Mouse (Mus musculus) intestine, embryonic 15.5 days (tissue): ENCODE data around the gene Gxylt2. TPM values are rescaled to one million over a fixed set of nuclear protein-coding genes. Genes with fewer than 3 reads are reported as not detected.

Source experiments
- ATAC-seq: fragments of 200-750 bp; cut with Nextera tagmentation; 2 replicates; pipeline ENCODE4 v1.8.0; 2017; ENCODE audit warnings: moderate TSS enrichment, moderate library complexity
- H3K27ac ChIP-seq: fragments of 300-500 bp; sonication (generic); 2 replicates; pipeline ENCODE4 v1.5.1; 2015; ENCODE audit warnings: mild to moderate bottlenecking, inconsistent platforms
- H3K27me3 ChIP-seq: fragments of 300-500 bp; sonication (generic); replicated peaks from 2 replicates; pipeline ENCODE4 v1.6.1; 2015; ENCODE audit warnings: inconsistent platforms
- H3K36me3 ChIP-seq: fragments of 300-500 bp; sonication (generic); 2 replicates; pipeline ENCODE4 v1.6.1; 2015; ENCODE audit warnings: inconsistent platforms
- H3K4me1 ChIP-seq: fragments of 300-500 bp; sonication (generic); replicated peaks from 2 replicates; pipeline ENCODE4 v1.6.1; 2015; ENCODE audit warnings: inconsistent platforms
- H3K4me2 ChIP-seq: fragments of 300-500 bp; sonication (generic); replicated peaks from 2 replicates; pipeline ENCODE4 v1.6.1; 2015; ENCODE audit warnings: mild to moderate bottlenecking, inconsistent platforms
- H3K4me3 ChIP-seq: fragments of 300-500 bp; sonication (generic); replicated peaks from 2 replicates; pipeline ENCODE4 v1.5.1; 2015; ENCODE audit warnings: inconsistent platforms
- H3K9ac ChIP-seq: fragments of 300-500 bp; sonication (generic); 2 replicates; pipeline ENCODE4 v1.6.1; 2015; ENCODE audit warnings: inconsistent platforms
- H3K9me3 ChIP-seq: fragments of 300-500 bp; sonication (generic); 2 replicates; pipeline ENCODE4 v1.6.1; 2016; ENCODE audit warnings: inconsistent platforms
- WGBS: fragments of 180-500 bp; shearing (Covaris S2); methylation state at CpG from one replicate; pipeline ENCODE4 v1.1.7; 2015; 5-methylcytosine and 5-hydroxymethylcytosine counted together
- polyA plus RNA-seq: library from polyadenylated mRNA; unstranded; fragments of >200 nt; fragmentation: Nextera tagmentation; extraction: Ambion mirVana; gene quantifications from 2 replicates; pipeline ENCODE4 v1.2.1, GENCODE M21; 2015

The Gxylt2 gene
- polyA plus RNA-seq, 1 experiment from 2014 or later, result 0.87 TPM

DNA sequence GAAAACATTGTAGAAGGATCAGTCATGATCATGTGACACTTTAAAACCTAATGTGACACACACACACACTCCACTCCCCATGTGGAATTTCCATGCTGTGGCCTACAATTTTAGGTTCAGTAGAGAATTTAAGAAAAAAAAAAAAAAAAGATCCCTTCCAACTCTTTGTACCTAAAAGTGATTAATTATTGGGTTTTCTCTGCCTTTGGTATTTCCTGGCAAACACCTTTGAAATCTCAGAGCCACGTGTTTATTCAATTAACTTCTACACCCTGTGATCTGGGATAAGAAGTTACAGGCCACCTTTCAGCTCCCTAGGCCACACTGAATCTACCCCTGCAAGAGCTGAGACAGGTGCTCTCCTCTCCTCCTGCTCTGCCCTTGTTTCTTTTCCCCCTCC, 103.2 kb downstream of the Gxylt2 start:
- ATAC-seq, result no peak
- no peaks in the 10 kb centered on the region for H3K9me3 ChIP-seq
- 40% methylated on average over 1 of the region's 1 CpGs for WGBS
- no peak overlapping the region for H3K27ac ChIP-seq
- H3K27me3 ChIP-seq, result no peaks in the 10 kb centered on the region
- H3K36me3 ChIP-seq, result no peaks in the 10 kb centered on the region
- no peak overlapping the region for H3K4me3 ChIP-seq
- H3K4me1 ChIP-seq, result no peaks in the 10 kb centered on the region
- H3K9ac ChIP-seq, result no peak overlapping the region
- no peak overlapping the region for H3K4me2 ChIP-seq

DNA sequence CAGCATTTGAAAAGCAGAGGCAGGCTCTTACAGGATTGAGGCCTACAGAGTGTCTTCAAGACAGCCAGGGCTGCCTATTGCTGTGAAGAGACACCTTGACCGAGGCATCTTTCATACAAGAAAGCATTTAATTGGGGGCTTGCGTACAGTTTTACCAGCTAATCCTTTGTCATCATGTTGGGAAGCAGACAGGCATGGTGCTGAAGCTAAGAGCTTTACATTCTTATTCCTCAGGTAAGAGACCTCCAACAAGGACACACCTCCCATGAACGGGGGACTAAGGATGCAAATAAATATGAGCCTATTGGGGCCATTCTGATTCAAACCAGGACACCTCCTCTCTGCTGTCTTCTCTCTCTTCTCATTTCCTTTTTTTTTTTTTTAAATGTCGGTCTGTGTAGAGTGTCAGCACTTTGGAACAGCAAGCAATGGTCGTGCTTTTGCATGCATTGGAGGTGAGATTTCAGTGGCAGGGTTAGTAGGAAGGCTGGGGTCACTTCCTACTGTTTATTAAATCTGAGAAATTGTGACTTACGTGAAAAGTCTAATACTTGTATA, 103.8 kb downstream of the Gxylt2 start:
- WGBS, result 81% methylated on average over 6 of the region's 6 CpGs
- H3K36me3 ChIP-seq, result no peaks in the 10 kb centered on the region
- H3K9ac ChIP-seq, result no peak overlapping the region
- H3K4me1 ChIP-seq, result no peaks in the 10 kb centered on the region
- no peak overlapping the region for H3K4me2 ChIP-seq
- H3K27ac ChIP-seq, result no peak overlapping the region
- no peaks in the 10 kb centered on the region for H3K27me3 ChIP-seq
- H3K9me3 ChIP-seq, result no peaks in the 10 kb centered on the region
- no peak for ATAC-seq
- H3K4me3 ChIP-seq, result no peak overlapping the region

DNA sequence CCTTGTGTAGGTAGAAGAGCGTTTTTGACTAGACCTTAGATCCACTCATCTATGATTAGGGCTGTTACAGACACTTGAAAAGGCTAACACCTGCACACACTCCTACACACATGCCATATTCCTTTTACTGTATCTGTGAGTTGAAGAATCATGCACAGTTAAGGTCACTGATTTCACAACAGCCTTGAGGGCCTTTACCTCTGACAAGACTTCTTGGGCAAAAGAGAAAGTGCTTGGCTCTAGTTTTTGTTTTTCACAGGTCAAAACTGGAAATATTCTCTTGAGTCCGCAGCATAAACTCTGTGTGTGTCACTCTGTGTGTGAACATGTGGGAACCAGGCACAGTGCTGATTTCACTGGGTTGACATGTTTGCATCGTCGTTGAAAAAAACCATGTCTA, 105.6 kb downstream of the Gxylt2 start:
- no peak overlapping the region for H3K9ac ChIP-seq
- ATAC-seq, result no peak
- H3K9me3 ChIP-seq, result no peaks in the 10 kb centered on the region
- no peak overlapping the region for H3K4me2 ChIP-seq
- H3K4me3 ChIP-seq, result no peak overlapping the region
- 84% methylated on average over 4 of the region's 4 CpGs for WGBS
- no peaks in the 10 kb centered on the region for H3K36me3 ChIP-seq
- H3K27me3 ChIP-seq, result no peaks in the 10 kb centered on the region
- no peak overlapping the region for H3K27ac ChIP-seq
- H3K4me1 ChIP-seq, result no peaks in the 10 kb centered on the region

DNA sequence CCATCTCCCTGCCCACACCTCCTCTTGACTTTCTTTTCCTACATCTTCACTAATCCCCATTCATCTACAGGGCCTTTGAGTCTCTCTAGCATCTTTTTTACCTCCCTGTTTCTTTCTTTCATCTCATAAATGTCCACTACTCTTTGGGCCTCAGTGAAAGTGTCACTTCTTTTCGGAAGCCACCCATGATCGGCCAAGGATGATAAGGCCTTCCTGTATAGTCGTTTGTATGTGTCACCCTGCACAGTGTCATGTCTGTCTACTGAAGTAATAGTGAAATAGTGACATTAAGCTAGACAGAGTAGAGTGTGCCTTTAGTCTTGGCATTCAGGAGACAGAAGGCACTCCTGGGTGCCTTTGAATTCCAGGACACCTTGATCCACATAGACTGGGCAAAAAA, 107.2 kb downstream of the Gxylt2 start:
- H3K4me3 ChIP-seq, result no peak overlapping the region
- no peak for ATAC-seq
- no peaks in the 10 kb centered on the region for H3K36me3 ChIP-seq
- no peaks in the 10 kb centered on the region for H3K27me3 ChIP-seq
- H3K4me1 ChIP-seq, result no peaks in the 10 kb centered on the region
- H3K9me3 ChIP-seq, result no peaks in the 10 kb centered on the region
- H3K4me2 ChIP-seq, result no peak overlapping the region
- no peak overlapping the region for H3K27ac ChIP-seq
- no peak overlapping the region for H3K9ac ChIP-seq
- 83% methylated on average over 3 of the region's 3 CpGs for WGBS

DNA sequence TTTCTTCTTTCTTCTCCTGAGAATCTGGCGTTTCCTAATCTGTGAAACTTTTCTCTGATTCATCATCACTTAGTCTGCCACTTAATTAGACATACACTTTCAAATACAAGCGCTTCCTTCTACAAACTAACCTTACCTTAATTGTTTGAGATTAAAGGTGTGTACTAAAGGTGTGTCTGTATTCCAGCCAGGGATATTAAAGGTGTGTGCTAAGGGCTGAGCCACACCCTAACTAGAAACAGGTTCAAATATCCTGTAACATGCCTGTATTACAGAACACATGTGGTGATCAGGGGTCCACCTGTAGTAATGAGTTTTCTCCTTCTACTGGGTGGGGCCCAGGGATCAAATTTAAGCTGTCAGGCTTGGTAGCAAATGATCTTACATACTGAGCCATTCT, 116.8 kb downstream of the Gxylt2 start:
- 0 out of 2 replicates have a peak, but pooled peaks have one; percentile 36 for ATAC-seq
- no peaks in the 10 kb centered on the region for H3K36me3 ChIP-seq
- WGBS, result 67% methylated on average over 2 of the region's 2 CpGs

DNA sequence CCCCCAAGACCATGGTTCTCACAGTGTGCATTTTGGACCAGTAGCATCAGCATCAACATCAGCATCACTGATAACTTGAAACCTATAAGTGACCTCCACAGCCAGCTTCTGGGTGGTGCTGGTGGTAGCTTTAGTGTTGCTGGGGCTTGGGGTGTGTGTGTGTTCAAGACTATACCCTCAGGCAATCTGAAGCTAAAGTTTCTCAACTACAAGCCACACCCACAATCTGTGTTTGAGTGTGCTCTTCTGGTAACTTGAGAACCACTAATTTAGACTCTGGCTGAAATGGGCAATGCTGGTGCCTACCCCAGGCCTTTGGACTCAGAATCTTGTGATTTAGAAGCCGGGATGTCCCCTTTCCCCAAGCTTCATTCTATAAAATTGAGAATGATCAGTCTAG, 118.8 kb downstream of the Gxylt2 start:
- Histone ChIP-seq H3K9me3 (no peaks in the 10 kb centered on the region), H3K4me2 (no peak overlapping the region), H3K4me3 (no peak overlapping the region), H3K27me3 (no peaks in the 10 kb centered on the region), H3K36me3 (no peaks in the 10 kb centered on the region), H3K9ac (no peak overlapping the region), H3K4me1 (no peaks in the 10 kb centered on the region), H3K27ac (no peak overlapping the region)
- WGBS, result 81% methylated on average over 1 of the region's 1 CpGs
- ATAC-seq, result no peak

More for the DNA sequence above, 116.8 kb downstream of the Gxylt2 start:
- H3K9me3 ChIP-seq, result no peaks in the 10 kb centered on the region
- no peak overlapping the region for H3K27ac ChIP-seq
- no peak overlapping the region for H3K4me2 ChIP-seq
- H3K4me3 ChIP-seq, result no peak overlapping the region
- H3K9ac ChIP-seq, result no peak overlapping the region
- H3K4me1 ChIP-seq, result no peaks in the 10 kb centered on the region
- H3K27me3 ChIP-seq, result no peaks in the 10 kb centered on the region

DNA sequence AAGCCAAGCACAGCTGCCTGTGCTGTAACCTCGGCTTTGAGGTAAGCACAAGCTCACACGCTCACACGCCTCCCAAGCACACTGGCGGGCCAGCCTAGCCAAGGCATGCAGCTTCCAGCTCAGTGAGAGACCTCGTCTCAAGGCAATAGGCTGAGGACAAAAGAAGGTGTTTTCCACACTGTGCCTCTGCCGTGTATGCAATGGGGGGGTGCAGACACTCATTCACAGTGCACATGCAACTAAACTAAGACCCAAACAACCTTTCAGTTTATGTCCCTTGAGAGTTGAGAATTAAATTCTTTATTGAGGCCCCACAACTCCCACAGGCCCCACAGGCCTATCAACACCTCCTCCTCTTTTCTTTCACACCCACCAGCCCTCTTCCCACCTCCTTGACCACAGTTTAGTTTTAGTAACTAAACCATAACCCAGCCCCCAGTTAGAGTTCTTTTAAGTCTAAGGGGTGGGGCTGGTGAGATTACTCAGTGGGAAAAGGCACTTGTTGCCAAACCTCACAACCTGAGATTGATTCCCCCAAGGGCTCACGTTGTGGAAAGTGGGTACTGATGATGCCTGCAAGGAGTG, 119.9 kb downstream of the Gxylt2 start:
- WGBS, result 68% methylated on average over 7 of the region's 7 CpGs
- ATAC-seq, result no peak

DNA sequence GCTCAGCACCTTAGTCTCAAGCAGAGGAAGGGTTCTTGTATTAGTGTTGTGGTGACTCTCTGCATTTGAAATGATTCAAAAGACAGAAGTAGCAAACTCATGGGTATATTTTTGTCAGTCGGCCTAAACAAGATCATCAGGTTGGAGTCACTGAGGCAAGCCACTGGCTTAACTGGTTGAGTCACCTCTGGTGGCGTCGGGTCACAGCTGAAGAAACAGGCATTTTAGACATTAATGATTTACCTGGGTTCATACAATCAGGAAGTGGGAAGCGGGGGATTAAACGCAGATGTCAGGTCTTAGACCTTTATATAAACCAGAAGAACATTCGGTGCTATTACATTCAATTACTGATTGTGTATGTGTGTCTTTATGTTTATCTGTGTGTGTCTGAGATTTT, 121.5 kb downstream of the Gxylt2 start:
- no peak overlapping the region for H3K4me3 ChIP-seq
- H3K27me3 ChIP-seq, result no peaks in the 10 kb centered on the region
- ATAC-seq, result peak; percentile 87
- no peaks in the 10 kb centered on the region for H3K4me1 ChIP-seq
- no peak overlapping the region for H3K27ac ChIP-seq
- WGBS, result 43% methylated on average over 6 of the region's 6 CpGs
- no peak overlapping the region for H3K9ac ChIP-seq
- H3K36me3 ChIP-seq, result no peaks in the 10 kb centered on the region
- H3K9me3 ChIP-seq, result no peaks in the 10 kb centered on the region
- H3K4me2 ChIP-seq, result no peak overlapping the region

More for the DNA sequence above, 119.9 kb downstream of the Gxylt2 start:
- no peak overlapping the region for H3K4me3 ChIP-seq
- H3K4me2 ChIP-seq, result no peak overlapping the region
- no peaks in the 10 kb centered on the region for H3K36me3 ChIP-seq
- H3K27ac ChIP-seq, result no peak overlapping the region
- no peak overlapping the region for H3K9ac ChIP-seq
- no peaks in the 10 kb centered on the region for H3K27me3 ChIP-seq
- no peaks in the 10 kb centered on the region for H3K4me1 ChIP-seq
- H3K9me3 ChIP-seq, result no peaks in the 10 kb centered on the region

DNA sequence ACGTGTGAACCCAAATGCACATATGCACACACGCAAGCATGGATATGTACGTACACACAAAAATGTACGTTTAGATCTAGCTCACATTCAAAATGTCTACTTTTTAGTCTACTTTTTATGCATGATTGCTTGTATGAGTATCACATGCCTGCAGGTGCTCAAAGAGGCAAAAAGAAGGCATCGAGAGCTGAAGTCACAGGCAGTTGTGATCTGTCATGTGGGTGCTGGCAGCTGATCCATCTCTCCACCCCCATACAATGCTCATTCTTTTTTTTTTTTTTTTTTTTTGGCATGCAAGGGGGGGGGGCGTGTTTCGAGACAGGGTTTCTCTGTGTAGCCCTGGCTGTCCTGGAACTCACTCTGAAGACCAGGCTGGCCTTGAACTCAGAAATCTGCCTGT, 124.0 kb downstream of the Gxylt2 start:
- no peaks in the 10 kb centered on the region for H3K27me3 ChIP-seq
- no peak overlapping the region for H3K27ac ChIP-seq
- H3K4me3 ChIP-seq, result no peak overlapping the region
- H3K4me1 ChIP-seq, result no peaks in the 10 kb centered on the region
- 90% methylated on average over 7 of the region's 7 CpGs for WGBS
- no peak for ATAC-seq
- H3K9ac ChIP-seq, result no peak overlapping the region
- no peak overlapping the region for H3K4me2 ChIP-seq
- H3K9me3 ChIP-seq, result no peaks in the 10 kb centered on the region
- no peaks in the 10 kb centered on the region for H3K36me3 ChIP-seq

DNA sequence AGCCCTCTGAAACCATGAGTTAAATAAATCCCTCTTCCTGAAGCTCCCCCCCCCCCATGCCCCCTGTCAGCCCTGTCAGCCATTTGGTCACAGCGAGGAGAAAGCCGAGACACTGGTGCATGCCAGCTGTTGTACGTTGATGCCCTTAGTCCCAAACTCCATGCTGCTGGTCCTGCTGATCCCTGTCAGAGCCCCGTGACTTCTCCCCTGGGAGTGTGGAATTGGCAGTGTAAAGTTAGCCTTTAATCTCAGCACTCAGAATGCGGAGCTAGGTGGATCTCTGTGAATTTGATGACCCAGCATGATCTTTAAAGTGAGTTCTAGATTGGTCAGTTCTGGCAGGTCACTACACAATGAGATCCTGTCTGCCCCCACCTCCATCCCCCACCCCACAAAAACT, 125.2 kb downstream of the Gxylt2 start:
- no peak for ATAC-seq
- Histone ChIP-seq H3K9me3 (no peaks in the 10 kb centered on the region), H3K4me1 (no peaks in the 10 kb centered on the region), H3K36me3 (no peaks in the 10 kb centered on the region), H3K4me2 (no peak overlapping the region), H3K9ac (no peak overlapping the region), H3K27ac (no peak overlapping the region), H3K4me3 (no peak overlapping the region), H3K27me3 (no peaks in the 10 kb centered on the region)
- WGBS, result 85% methylated on average over 5 of the region's 5 CpGs

DNA sequence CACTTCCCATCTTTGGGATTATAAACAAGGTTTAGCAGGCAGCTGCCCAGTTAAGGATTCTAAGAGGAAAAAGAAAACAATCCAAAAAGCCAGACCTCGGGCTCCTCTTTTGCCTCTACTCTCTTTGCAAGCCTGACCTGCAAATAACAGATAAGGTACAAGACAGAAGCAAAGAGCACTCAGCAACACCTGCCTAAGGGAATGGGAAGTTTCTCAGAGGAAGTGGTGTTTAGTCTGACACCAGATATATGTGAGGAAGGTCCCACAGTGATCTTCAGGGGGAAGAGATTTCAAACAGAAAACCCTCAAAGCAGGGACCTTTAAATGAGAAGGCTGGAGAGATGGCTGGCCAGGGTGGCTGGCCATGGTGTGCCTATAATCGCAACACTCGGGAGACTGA, 126.7 kb downstream of the Gxylt2 start:
- 70% methylated on average over 3 of the region's 3 CpGs for WGBS
- no peak overlapping the region for H3K4me2 ChIP-seq
- H3K4me3 ChIP-seq, result no peak overlapping the region
- 0 out of 2 replicates have a peak, but pooled peaks cover 6% of the 10 kb centered on the region for H3K4me1 ChIP-seq
- no peak overlapping the region for H3K9ac ChIP-seq
- no peaks in the 10 kb centered on the region; the same call in 1 of the 2 replicates for H3K36me3 ChIP-seq
- no peaks in the 10 kb centered on the region for H3K9me3 ChIP-seq
- H3K27me3 ChIP-seq, result no peaks in the 10 kb centered on the region
- no peak for ATAC-seq
- H3K27ac ChIP-seq, result no peak overlapping the region

DNA sequence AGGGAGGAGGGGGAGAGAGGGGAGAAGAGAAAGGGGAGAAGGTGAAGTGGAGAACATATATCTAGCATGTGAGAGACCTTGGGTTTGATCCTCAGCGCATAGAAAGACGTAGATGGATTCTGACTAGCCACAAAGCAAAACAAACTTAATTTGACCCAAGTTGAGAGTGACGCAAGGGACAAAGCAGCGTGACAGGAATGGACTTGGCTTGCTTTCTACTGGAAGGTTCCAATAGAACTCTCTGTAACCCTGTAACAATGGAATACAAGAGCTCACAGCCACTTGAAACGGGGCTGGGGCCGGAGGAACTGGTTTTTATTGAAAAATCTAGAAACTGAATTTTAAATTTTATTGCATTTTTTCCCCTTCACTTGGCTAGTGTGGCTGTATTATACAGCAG, 127.2 kb downstream of the Gxylt2 start:
- H3K4me1 ChIP-seq, result 0 out of 2 replicates have a peak, but pooled peaks cover 6% of the 10 kb centered on the region
- H3K27me3 ChIP-seq, result no peaks in the 10 kb centered on the region
- H3K4me3 ChIP-seq, result no peak overlapping the region
- H3K4me2 ChIP-seq, result no peak overlapping the region
- H3K9me3 ChIP-seq, result no peaks in the 10 kb centered on the region
- peaks cover 3% of the 10 kb centered on the region; the same call in 1 of the 2 replicates for H3K36me3 ChIP-seq
- ATAC-seq, result no peak
- 90% methylated on average over 6 of the region's 6 CpGs for WGBS
- H3K27ac ChIP-seq, result no peak overlapping the region
- no peak overlapping the region for H3K9ac ChIP-seq

DNA sequence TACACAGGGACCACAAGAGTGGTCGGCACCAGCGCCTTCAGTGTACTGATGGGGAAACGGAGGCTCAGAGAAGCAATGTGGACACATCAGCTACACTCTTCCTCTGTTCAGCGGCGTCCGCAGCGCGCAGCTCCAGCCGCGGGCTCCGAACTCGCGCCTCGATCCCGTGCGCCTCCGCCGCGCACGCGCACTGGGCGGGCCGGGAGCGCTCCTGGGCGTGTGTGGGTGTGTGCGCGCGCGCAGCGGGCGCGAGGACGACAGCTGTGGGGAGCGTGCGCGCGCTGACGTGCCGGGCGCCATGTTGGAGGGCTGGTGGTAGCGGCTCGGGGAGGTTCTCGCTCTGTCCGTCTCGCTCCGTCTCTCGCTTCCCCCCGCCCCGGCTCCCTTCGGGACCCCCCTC, 128.8 kb downstream of the Gxylt2 start, which contains the start of gene Ppp4r2:
Gene Ppp4r2 (plus strand): TSS at position 268 of the 400 bp plus-strand sequence.
- peak within 1 kb of the TSS; percentile 77 for H3K4me3 ChIP-seq
- peaks cover 6% of the 10 kb centered on the region; the same call in 1 of the 2 replicates for H3K36me3 ChIP-seq
- peak within 1 kb of the TSS; percentile 86 for H3K27ac ChIP-seq
- peak within 1 kb of the TSS; percentile 76 for H3K9ac ChIP-seq
- WGBS, result under 1% methylated on average over 40 of the region's 50 CpGs
- peak within 1 kb of the TSS; percentile 58 for H3K4me2 ChIP-seq
- 0 out of 2 replicates have a peak, but pooled peaks cover 9% of the 10 kb centered on the region for H3K4me1 ChIP-seq
- H3K27me3 ChIP-seq, result no peaks in the 10 kb centered on the region
- no peaks in the 10 kb centered on the region for H3K9me3 ChIP-seq
- ATAC-seq, result peak; percentile 97
